Mouse (Mus musculus) midbrain, embryonic 11.5 days (tissue): ENCODE measurements around the gene Phldb2. TPM values are rescaled to one million over a fixed set of nuclear protein-coding genes. Genes with fewer than 3 reads are reported as not detected.
A peak's percentile ranks its signal among the peaks of the same experiment; 100 is the strongest.

ENCODE experiments used
- ATAC-seq: fragments of 200-750 bp; cut with Nextera tagmentation; 2 replicates; pipeline ENCODE4 v1.8.0; 2017; ENCODE audit warnings: moderate TSS enrichment, moderate library complexity; ENCODE audit not compliant: low FRiP score
- DNase-seq: peaks from one replicate; pipeline ENCODE4 v3.0.0; 2015; ENCODE audit warnings: low spot score; ENCODE audit errors: missing footprints
- H3K27ac ChIP-seq: fragments of 300-500 bp; sonication (generic); 2 replicates; pipeline ENCODE4 v1.5.1; 2014; ENCODE audit warnings: low read depth, low read length
- H3K27me3 ChIP-seq: fragments of 300-500 bp; sonication (generic); 2 replicates; pipeline ENCODE4 v1.6.1; 2014; ENCODE audit warnings: mild to moderate bottlenecking, low read length, moderate library complexity, mixed read lengths; ENCODE audit not compliant: control insufficient read depth, insufficient read depth
- H3K36me3 ChIP-seq: fragments of 300-500 bp; sonication (generic); 2 replicates; pipeline ENCODE4 v1.6.1; 2014; ENCODE audit warnings: mild to moderate bottlenecking, low read length, moderate library complexity, mixed read lengths; ENCODE audit not compliant: control insufficient read depth, insufficient read depth
- H3K4me1 ChIP-seq: fragments of 300-500 bp; sonication (generic); 2 replicates; pipeline ENCODE4 v1.6.1; 2014; ENCODE audit warnings: low read length; ENCODE audit not compliant: control insufficient read depth, insufficient read depth
- H3K4me2 ChIP-seq: fragments of 300-500 bp; sonication (generic); 2 replicates; pipeline ENCODE4 v1.6.1; 2014; ENCODE audit warnings: mild to moderate bottlenecking, moderate library complexity
- H3K4me3 ChIP-seq: fragments of 300-500 bp; sonication (generic); 2 replicates; pipeline ENCODE4 v1.5.1; 2014; ENCODE audit warnings: low read depth, low read length
- H3K9ac ChIP-seq: fragments of 300-500 bp; sonication (generic); 2 replicates; pipeline ENCODE4 v1.6.1; 2014; ENCODE audit warnings: low read length
- H3K9me3 ChIP-seq: fragments of 300-500 bp; sonication (generic); 2 replicates; pipeline ENCODE4 v1.6.1; 2016; ENCODE audit warnings: low read length; ENCODE audit not compliant: control insufficient read depth
- WGBS: fragments of 180-500 bp; shearing (Covaris S2); extraction: QIAGEN DNeasy Blood & Tissue Kit; methylation state at CpG from one replicate; pipeline ENCODE4 v1.1.7; 2014; 5-methylcytosine and 5-hydroxymethylcytosine counted together
- polyA plus RNA-seq: library from polyadenylated mRNA; unstranded; fragments of >200 nt; fragmentation: Nextera tagmentation; extraction: Ambion mirVana; gene quantifications from 2 replicates; pipeline ENCODE4 v1.2.1, GENCODE M21; 2014

The Phldb2 gene
- polyA plus RNA-seq, 1 experiment from 2014 or later: 28.2 TPM

GRCm38 (mm10) chr16:45939436-45939835 lies 14.0 kb downstream of the Phldb2 start:
- ATAC-seq: no peak
- Histone ChIP-seq H3K27ac (no peak overlapping the region), H3K4me3 (no peak overlapping the region), H3K9ac (no peak overlapping the region), H3K4me1 (no peaks in the 10 kb centered on the region; the same call in none of the 2 replicates), H3K27me3 (no peaks in the 10 kb centered on the region), H3K9me3 (no peaks in the 10 kb centered on the region; the same call in 1 of the 2 replicates), H3K4me2 (no peak overlapping the region), H3K36me3 (no peaks in the 10 kb centered on the region)
- no peak for DNase-seq
- WGBS: 94% methylated on average over 3 of the region's 3 CpGs

GRCm38 (mm10) chr16:45937381-45937780 lies 16.0 kb downstream of the Phldb2 start:
- Histone ChIP-seq H3K9ac (no peak overlapping the region), H3K36me3 (no peaks in the 10 kb centered on the region), H3K27ac (no peak overlapping the region), H3K4me2 (no peak overlapping the region), H3K4me3 (no peak overlapping the region), H3K4me1 (no peaks in the 10 kb centered on the region; the same call in none of the 2 replicates), H3K9me3 (no peaks in the 10 kb centered on the region; the same call in 1 of the 2 replicates), H3K27me3 (no peaks in the 10 kb centered on the region)
- DNase-seq: no peak
- 68% methylated on average over 2 of the region's 2 CpGs for WGBS
- ATAC-seq: no peak

GRCm38 (mm10) chr16:45936521-45936920 lies 16.9 kb downstream of the Phldb2 start:
- 80% methylated on average over 2 of the region's 2 CpGs for WGBS
- peak; percentile 65 for ATAC-seq

GRCm38 (mm10) chr16:45935956-45936483 lies 17.4 kb downstream of the Phldb2 start:
- no peaks in the 10 kb centered on the region for H3K36me3 ChIP-seq
- no peak overlapping the region for H3K4me3 ChIP-seq
- no peaks in the 10 kb centered on the region; the same call in 1 of the 2 replicates for H3K9me3 ChIP-seq
- no peaks in the 10 kb centered on the region for H3K27me3 ChIP-seq
- no peak for DNase-seq
- no peak overlapping the region for H3K9ac ChIP-seq
- peak; percentile 61 for ATAC-seq
- H3K4me2 ChIP-seq: no peak overlapping the region
- 82% methylated on average over 3 of the region's 3 CpGs for WGBS
- no peaks in the 10 kb centered on the region; the same call in none of the 2 replicates for H3K4me1 ChIP-seq
- no peak overlapping the region for H3K27ac ChIP-seq

More at GRCm38 (mm10) chr16:45936521-45936920, 16.9 kb downstream of the Phldb2 start:
- Histone ChIP-seq H3K9me3 (no peaks in the 10 kb centered on the region; the same call in 1 of the 2 replicates), H3K4me3 (no peak overlapping the region), H3K27me3 (no peaks in the 10 kb centered on the region), H3K36me3 (no peaks in the 10 kb centered on the region), H3K9ac (no peak overlapping the region), H3K4me1 (no peaks in the 10 kb centered on the region; the same call in none of the 2 replicates), H3K27ac (no peak overlapping the region), H3K4me2 (no peak overlapping the region)
- no peak for DNase-seq

- peak; percentile 61; the same call in 1 of the 2 replicates for ATAC-seq
- Histone ChIP-seq H3K9ac (no peak overlapping the region), H3K36me3 (no peaks in the 10 kb centered on the region), H3K4me1 (no peaks in the 10 kb centered on the region; the same call in none of the 2 replicates), H3K4me3 (no peak overlapping the region), H3K27me3 (no peaks in the 10 kb centered on the region), H3K27ac (no peak overlapping the region), H3K4me2 (no peak overlapping the region), H3K9me3 (no peaks in the 10 kb centered on the region; the same call in 1 of the 2 replicates)
- peak; percentile 85 for DNase-seq
- 54% methylated on average over 2 of the region's 2 CpGs for WGBS
Observed at GRCm38 (mm10) chr16:45934721-45935407, 18.5 kb downstream of the Phldb2 start.

GRCm38 (mm10) chr16:45930308-45930707 lies 23.1 kb downstream of the Phldb2 start:
- DNase-seq (no peak), ATAC-seq (no peak)
- Histone ChIP-seq H3K27ac (no peak overlapping the region), H3K4me1 (no peaks in the 10 kb centered on the region; the same call in 1 of the 2 replicates), H3K9ac (no peak overlapping the region), H3K36me3 (no peaks in the 10 kb centered on the region), H3K27me3 (no peaks in the 10 kb centered on the region), H3K4me2 (no peak overlapping the region), H3K9me3 (no peaks in the 10 kb centered on the region), H3K4me3 (no peak overlapping the region)
- 83% methylated on average over 3 of the region's 3 CpGs for WGBS

GRCm38 (mm10) chr16:45928090-45928489 lies 25.3 kb downstream of the Phldb2 start:
- ATAC-seq (no peak), DNase-seq (no peak)
- H3K9me3 ChIP-seq: no peaks in the 10 kb centered on the region
- no peak overlapping the region for H3K9ac ChIP-seq
- H3K36me3 ChIP-seq: no peaks in the 10 kb centered on the region
- no peak overlapping the region for H3K27ac ChIP-seq
- no peaks in the 10 kb centered on the region for H3K27me3 ChIP-seq
- no peak overlapping the region for H3K4me3 ChIP-seq
- WGBS: 82% methylated on average over 4 of the region's 4 CpGs
- no peaks in the 10 kb centered on the region for H3K4me1 ChIP-seq
- no peak overlapping the region for H3K4me2 ChIP-seq

- ATAC-seq: no peak
- Histone ChIP-seq H3K27me3 (no peaks in the 10 kb centered on the region), H3K4me1 (no peaks in the 10 kb centered on the region), H3K36me3 (no peaks in the 10 kb centered on the region), H3K9ac (no peak overlapping the region), H3K4me3 (no peak overlapping the region), H3K27ac (no peak overlapping the region), H3K4me2 (no peak overlapping the region), H3K9me3 (no peaks in the 10 kb centered on the region)
- WGBS: 59% methylated on average over 3 of the region's 3 CpGs
- DNase-seq: no peak
Observed at GRCm38 (mm10) chr16:45927601-45928000, 25.8 kb downstream of the Phldb2 start.

GRCm38 (mm10) chr16:45926875-45927274 lies 26.5 kb downstream of the Phldb2 start:
- H3K4me2 ChIP-seq: no peak overlapping the region
- WGBS: 87% methylated on average over 5 of the region's 5 CpGs
- no peaks in the 10 kb centered on the region for H3K27me3 ChIP-seq
- H3K9me3 ChIP-seq: no peaks in the 10 kb centered on the region
- ATAC-seq: no peak
- no peak overlapping the region for H3K27ac ChIP-seq
- no peak overlapping the region for H3K9ac ChIP-seq
- H3K4me3 ChIP-seq: no peak overlapping the region
- H3K4me1 ChIP-seq: no peaks in the 10 kb centered on the region
- no peaks in the 10 kb centered on the region for H3K36me3 ChIP-seq
- DNase-seq: no peak
